In genomic region chr2:143837291-143837701, GRCm38 (mm10) we compare ENCODE assay signal across 8 mouse cellular contexts. TPM values are rescaled to one million over a fixed set of nuclear protein-coding genes. Genes with fewer than 3 reads are reported as not detected.
DNase-seq lines count a peak whose midpoint lies in the region; ATAC-seq lines count a peak whose summit lies in the region.

No protein-coding gene starts in this region.

- no peak overlapping the region for H3K9ac ChIP-seq in embryonic facial prominence, embryonic 14.5 days (ENCODE audit: low read depth, low read length)
- peak overlapping the region; percentile 43; the same call in 1 of the 2 replicates for H3K9ac ChIP-seq in heart, embryonic 11.5 days (ENCODE audit: low read depth, low read length)
- no peak overlapping the region for H3K9ac ChIP-seq in kidney, embryonic 15.5 days

- H3K27me3 ChIP-seq in embryonic facial prominence, embryonic 14.5 days (replicated peaks; ENCODE audit: control insufficient read depth, insufficient read depth, low read length) = no peaks in the 10 kb centered on the region
- H3K27me3 ChIP-seq in heart, embryonic 11.5 days (ENCODE audit: control insufficient read depth, insufficient read depth, low read length) = no peaks in the 10 kb centered on the region
- no peaks in the 10 kb centered on the region for H3K27me3 ChIP-seq in kidney, embryonic 15.5 days

- no peaks in the 10 kb centered on the region for H3K36me3 ChIP-seq in embryonic facial prominence, embryonic 14.5 days (ENCODE audit: control insufficient read depth, insufficient read depth, low read length)
- H3K36me3 ChIP-seq in heart, embryonic 11.5 days (ENCODE audit: control insufficient read depth, insufficient read depth, low read length) = no peaks in the 10 kb centered on the region
- H3K36me3 ChIP-seq in kidney, embryonic 15.5 days = no peaks in the 10 kb centered on the region

- 2% methylated on average over 8 of the region's 8 CpGs for WGBS in embryonic facial prominence, embryonic 14.5 days
- 2% methylated on average over 8 of the region's 8 CpGs for WGBS in heart, embryonic 11.5 days (ENCODE audit: insufficient replicate concordance)
- 3% methylated on average over 8 of the region's 8 CpGs for WGBS in kidney, embryonic 15.5 days

- peaks cover 11% of the 10 kb centered on the region for H3K4me1 ChIP-seq in embryonic facial prominence, embryonic 14.5 days (ENCODE audit: control insufficient read depth, insufficient read depth, low read length)
- H3K4me1 ChIP-seq in heart, embryonic 11.5 days (ENCODE audit: control insufficient read depth, insufficient read depth, low read length) = peaks cover 4% of the 10 kb centered on the region; the same call in 1 of the 2 replicates
- peaks cover 13% of the 10 kb centered on the region for H3K4me1 ChIP-seq in kidney, embryonic 15.5 days

- no peaks in the 10 kb centered on the region for H3K9me3 ChIP-seq in embryonic facial prominence, embryonic 14.5 days (ENCODE audit: control insufficient read depth, low read length)
- no peaks in the 10 kb centered on the region for H3K9me3 ChIP-seq in heart, embryonic 11.5 days (replicated peaks; ENCODE audit: control insufficient read depth, low read length)
- no peaks in the 10 kb centered on the region for H3K9me3 ChIP-seq in kidney, embryonic 15.5 days (replicated peaks)

- H3K4me2 ChIP-seq in embryonic facial prominence, embryonic 14.5 days (ENCODE audit: low read depth, low read length) = peak overlapping the region; percentile 46
- peak overlapping the region; percentile 69 for H3K4me2 ChIP-seq in heart, embryonic 11.5 days
- H3K4me2 ChIP-seq in kidney, embryonic 15.5 days = peak overlapping the region; percentile 56

- H3K27ac ChIP-seq in embryonic facial prominence, embryonic 14.5 days (replicated peaks; ENCODE audit: low read depth, low read length) = no peak overlapping the region
- H3K27ac ChIP-seq in heart, embryonic 11.5 days (ENCODE audit: low read depth, low read length) = no peak overlapping the region
- H3K27ac ChIP-seq in kidney, embryonic 15.5 days = no peak overlapping the region

- DNase-seq in 416B (ENCODE audit: low read depth) (peak; percentile 81), liver (peak; percentile 68)
- DNase-seq in adrenal gland, postnatal 36 days = peak; percentile 67 to 71
- peak; percentile 84 for DNase-seq in embryonic facial prominence, embryonic 14.5 days (ENCODE audit: low spot score)
- peak; percentile 72 to 82 for DNase-seq in spleen, postnatal 4 days (ENCODE audit: low spot score in 2 of 2)

- peak overlapping the region; percentile 10; the same call in 1 of the 2 replicates for H3K4me3 ChIP-seq in embryonic facial prominence, embryonic 14.5 days (ENCODE audit: low read depth, low read length)
- H3K4me3 ChIP-seq in heart, embryonic 11.5 days (ENCODE audit: low read depth, low read length) = peak overlapping the region; percentile 22; the same call in 1 of the 2 replicates
- H3K4me3 ChIP-seq in kidney, embryonic 15.5 days (replicated peaks) = peak overlapping the region; percentile 28

- ATAC-seq in embryonic facial prominence, embryonic 14.5 days (ENCODE audit: low read depth) = peak; percentile 73
- ATAC-seq in heart, embryonic 11.5 days (replicated peaks; ENCODE audit: insufficient number of reproducible peaks, low FRiP score, low TSS enrichment) = no peak
- ATAC-seq in kidney, embryonic 15.5 days (replicated peaks; ENCODE audit: low FRiP score) = no peak
- ATAC-seq in monocyte, adult 5-6 weeks (replicated peaks; ENCODE audit: insufficient number of reproducible peaks, low FRiP score, low TSS enrichment, poor library complexity, severe bottlenecking) = peak; percentile 44

RNA-seq across cellular contexts. Expression of gene Bfsp1, which starts 25.7 kb away (rescaled TPM):
- total RNA-seq in adrenal gland, postnatal 36 days (2021) = under 1 TPM; 0.50 to 0.86 TPM
- 3.0 and 3.8 TPM in 2 replicates for polyA plus RNA-seq in embryonic facial prominence, embryonic 14.5 days (2014; fragmentation: Nextera tagmentation; extraction: Ambion mirVana)
- 1.5 and 1.9 TPM in 2 replicates for polyA plus RNA-seq in heart, embryonic 11.5 days (2014; fragmentation: Nextera tagmentation; extraction: Ambion mirVana)
- 1.3 and 1.5 TPM in 2 replicates for polyA plus RNA-seq in kidney, embryonic 15.5 days (2015; fragmentation: Nextera tagmentation; extraction: Ambion mirVana)
- 0.19 to 1.3 TPM (median 1.1 TPM) in 3 replicates for total RNA-seq in monocyte, adult 5-6 weeks (2017)

Comparison
In these comparisons a context has a peak if more than half of its experiments do, and no peak if none do; other contexts are left out.
1. ATAC-seq: peak in embryonic facial prominence, embryonic 14.5 days (single experiment) and monocyte, adult 5-6 weeks (single experiment); none in heart, embryonic 11.5 days (single experiment) and kidney, embryonic 15.5 days (single experiment).
2. Peak in every context shown above with its lines, with median percentiles within 50 percentile points of each other: DNase-seq, H3K4me2 ChIP-seq and H3K4me3 ChIP-seq.